Mouse (Mus musculus) lung, postnatal 0 days (tissue): ENCODE measurements around the gene Clcn2.

Experiments used
- CTCF ChIP-seq: IDR thresholded peaks from 2 replicates; pipeline ENCODE4 v1.5.1; 2016; ENCODE audit warnings: antibody characterized with exemption, mild to moderate bottlenecking
- EP300 ChIP-seq: IDR thresholded peaks from 2 replicates; pipeline ENCODE4 v1.6.1; 2016; ENCODE audit warnings: antibody characterized with exemption, mild to moderate bottlenecking, control low read depth

GRCm38 (mm10) chr16:20710370-20710769, 7.2 kb downstream of the Clcn2 start:
- TF ChIP-seq CTCF (no peak), EP300 (no peak)
